9 mouse cellular contexts compared by ENCODE assay signal in the genomic region with DNA sequence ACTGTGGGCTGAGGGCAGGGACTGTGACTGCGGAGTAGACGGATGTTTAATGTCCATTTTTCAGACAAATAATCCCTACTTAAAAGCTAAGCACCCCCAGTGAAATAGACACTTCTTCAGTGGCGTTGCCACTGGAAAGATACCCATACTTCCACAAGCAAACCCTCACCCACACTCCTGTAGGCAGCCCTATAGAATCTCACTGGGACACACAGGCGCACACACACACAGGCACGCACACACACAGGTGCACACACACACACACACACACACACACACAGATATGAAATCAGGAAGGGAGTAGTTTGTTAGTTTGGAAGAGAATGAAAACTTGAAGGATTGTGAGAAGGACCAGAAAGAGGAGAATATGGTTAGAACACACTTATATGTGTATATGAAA. TPM values are rescaled to one million over a fixed set of nuclear protein-coding genes. Genes with fewer than 3 reads are reported as not detected.
DNase-seq lines count a peak whose midpoint lies in the region; ATAC-seq and TF ChIP-seq lines count a peak whose summit lies in the region.
"Had no signal": no experiment of that assay in that cellular context is flagged by ENCODE, and none has a peak within 500 bp of the region (broad histone marks: within the 10 kb centered on the region; RNA-seq: fewer than 3 reads in every experiment).

No protein-coding gene starts in this region.

- no peak overlapping the region for H3K4me2 ChIP-seq in lung, embryonic 16.5 days (ENCODE audit: low read depth, low read length)
- peak overlapping the region; percentile 50; the same call in 1 of the 2 replicates for H3K4me2 ChIP-seq in forebrain, postnatal 0 days (ENCODE audit: low read depth)
- H3K4me2 ChIP-seq in stomach, embryonic 16.5 days (ENCODE audit: low read depth, low read length) = no peak overlapping the region

- peaks cover 13% of the 10 kb centered on the region; the same call in 1 of the 2 replicates for H3K4me1 ChIP-seq in lung, embryonic 16.5 days (replicated peaks; ENCODE audit: control insufficient read depth, insufficient read depth, low read length)
- H3K4me1 ChIP-seq in forebrain, postnatal 0 days (ENCODE audit: insufficient read depth) = peaks cover 11% of the 10 kb centered on the region
- peaks cover 19% of the 10 kb centered on the region for H3K4me1 ChIP-seq in stomach, embryonic 16.5 days (ENCODE audit: control insufficient read depth, insufficient read depth, low read length)

- WGBS in lung, embryonic 16.5 days = 75% methylated on average over 5 of the region's 5 CpGs
- 34% methylated on average over 5 of the region's 5 CpGs for WGBS in forebrain, postnatal 0 days
- 92% methylated on average over 4 of the region's 5 CpGs for WGBS in macrophage (ENCODE audit: missing documents)
- WGBS in stomach, embryonic 16.5 days = 71% methylated on average over 5 of the region's 5 CpGs

- ATAC-seq in lung, embryonic 16.5 days (ENCODE audit: low read depth) = no peak
- no peak for ATAC-seq in forebrain, postnatal 0 days
- no peak for ATAC-seq in stomach, embryonic 16.5 days (ENCODE audit: insufficient read depth, low FRiP score)

- peaks cover 3% of the 10 kb centered on the region; the same call in 1 of the 2 replicates for H3K9me3 ChIP-seq in lung, embryonic 16.5 days (ENCODE audit: control insufficient read depth, low read length)
- no peaks in the 10 kb centered on the region for H3K9me3 ChIP-seq in forebrain, postnatal 0 days (ENCODE audit: low read length)
- H3K9me3 ChIP-seq in stomach, embryonic 16.5 days (replicated peaks; ENCODE audit: control insufficient read depth, low read length) = no peaks in the 10 kb centered on the region

- H3K27ac ChIP-seq in lung, embryonic 16.5 days (ENCODE audit: low read length) = peak overlapping the region; percentile 38
- H3K27ac ChIP-seq in forebrain, postnatal 0 days (ENCODE audit: low read depth, low read length) = 0 out of 2 replicates have a peak overlapping the region, but pooled peaks have one; percentile 6
- H3K27ac ChIP-seq in macrophage = peak overlapping the region; percentile 61
- H3K27ac ChIP-seq in stomach, embryonic 16.5 days (ENCODE audit: low read length) = peak overlapping the region; percentile 82

- no peak for TF ChIP-seq CTCF in forebrain, postnatal 0 days (IDR thresholded peaks at IDR 0.05; ENCODE audit: low read depth)

- DNase-seq in lung, postnatal 14 days = no peak
- no peak for DNase-seq in forebrain, postnatal 0 days
- no peak for DNase-seq in thymus, adult 18-20 months
- no peak for DNase-seq in thymus, postnatal 36 days
- DNase-seq in yolk sac, embryonic 10.5 days (ENCODE audit: low spot score) = no peak

- H3K27me3 ChIP-seq in lung, embryonic 16.5 days (ENCODE audit: control insufficient read depth, insufficient read depth, low read depth, low read length) = no peaks in the 10 kb centered on the region
- H3K27me3 ChIP-seq in forebrain, postnatal 0 days (ENCODE audit: insufficient read depth, low read length) = no peaks in the 10 kb centered on the region
- H3K27me3 ChIP-seq in stomach, embryonic 16.5 days (ENCODE audit: control insufficient read depth, insufficient read depth, low read length) = no peaks in the 10 kb centered on the region

- no peaks in the 10 kb centered on the region for H3K36me3 ChIP-seq in lung, embryonic 16.5 days (ENCODE audit: control insufficient read depth, insufficient read depth, low read length)
- no peaks in the 10 kb centered on the region for H3K36me3 ChIP-seq in forebrain, postnatal 0 days (ENCODE audit: insufficient read depth)
- no peaks in the 10 kb centered on the region for H3K36me3 ChIP-seq in macrophage (ENCODE audit: inconsistent target)
- no peaks in the 10 kb centered on the region for H3K36me3 ChIP-seq in stomach, embryonic 16.5 days (ENCODE audit: control insufficient read depth, insufficient read depth, low read length)

- no peaks in the 10 kb centered on the region for H3K79me2 ChIP-seq in macrophage (ENCODE audit: inconsistent target)

- no peak overlapping the region for H3K9ac ChIP-seq in lung, embryonic 16.5 days (ENCODE audit: low read length)
- H3K9ac ChIP-seq in forebrain, postnatal 0 days = no peak overlapping the region
- no peak overlapping the region for H3K9ac ChIP-seq in stomach, embryonic 16.5 days (ENCODE audit: low read length)

- H3K4me3 ChIP-seq in lung, embryonic 16.5 days (ENCODE audit: low read length) = no peak overlapping the region
- H3K4me3 ChIP-seq in forebrain, postnatal 0 days (ENCODE audit: low read depth, low read length) = no peak overlapping the region
- no peak overlapping the region for H3K4me3 ChIP-seq in macrophage (ENCODE audit: inconsistent target)
- no peak overlapping the region for H3K4me3 ChIP-seq in stomach, embryonic 16.5 days (replicated peaks; ENCODE audit: low read length)

RNA-seq across cellular contexts. Expression of a gene that starts 20.3 kb away (rescaled TPM):
- polyA plus RNA-seq in lung, embryonic 16.5 days (2015; fragmentation: Nextera tagmentation; extraction: Ambion mirVana) = 58.2 and 67.6 TPM in 2 replicates
- total RNA-seq in forebrain, postnatal 0 days (2014; rRNA removed) = 31.5 and 36.8 TPM in 2 replicates
- 38.7 and 39.2 TPM in 2 replicates for polyA plus RNA-seq in forebrain, postnatal 0 days (2015; fragmentation: Nextera tagmentation; extraction: Ambion mirVana)
- total RNA-seq in macrophage (2018; cell fraction: chromatin; rRNA removed) = 10 to 100 TPM in 8 of 26 experiments, 1 to 10 TPM in 11, under 1 TPM in 5, not detected in 2; 0.32 to 49.3 (median 2.2) TPM
- total RNA-seq in macrophage (2018; cell fraction: cytosol; rRNA removed) = 10 to 100 TPM in 6 of 26 experiments, 1 to 10 TPM in 20; 3.5 to 42.5 (median 5.8) TPM
- 10 to 100 TPM in 7 of 26 experiments, 1 to 10 TPM in 18, under 1 TPM in 1; 0.80 to 34.5 (median 5.8) TPM for total RNA-seq in macrophage (2018; cell fraction: nucleus; rRNA removed)
- polyA plus RNA-seq in macrophage (2018) = 2.9 to 21.0 TPM (median 6.5 TPM) in 3 replicates
- 32.2 and 33.7 TPM in 2 replicates for polyA plus RNA-seq in stomach, embryonic 16.5 days (2015; fragmentation: Nextera tagmentation; extraction: Ambion mirVana)
- total RNA-seq: CH12.LX had no signal

Comparison
In these comparisons a context has a peak if more than half of its experiments do, and no peak if none do; other contexts are left out.
1. H3K27ac ChIP-seq: peak in every context shown above with its lines; median percentile 82 in stomach, embryonic 16.5 days; 61 in macrophage; 38 in lung, embryonic 16.5 days; 6 in forebrain, postnatal 0 days.